Mouse (Mus musculus): ENCODE results near the gene Gimap8. TPM values are rescaled to one million over a fixed set of nuclear protein-coding genes. Genes with fewer than 3 reads are reported as not detected.

Gene Gimap8
- polyA plus RNA-seq, 1 experiment from 2014 or later: 0.42 TPM

- ATAC-seq (replicated peaks): peak; percentile 38; the same call in 1 of the 2 replicates
- no peaks in the 10 kb centered on the region for H3K36me3 ChIP-seq
- no peak overlapping the region for H3K4me3 ChIP-seq
- 20% methylated on average over 4 of the region's 4 CpGs for WGBS
- no peaks in the 10 kb centered on the region for H3K9me3 ChIP-seq
- no peak overlapping the region for H3K4me2 ChIP-seq (replicated peaks)
- H3K9ac ChIP-seq (replicated peaks): no peak overlapping the region
- no peaks in the 10 kb centered on the region for H3K27me3 ChIP-seq
- no peak overlapping the region for H3K27ac ChIP-seq (replicated peaks)
- no peaks in the 10 kb centered on the region for H3K4me1 ChIP-seq
Observed at GRCm38 (mm10) chr6:48642764-48643292, 4.2 kb upstream of the Gimap8 start.

DNA sequence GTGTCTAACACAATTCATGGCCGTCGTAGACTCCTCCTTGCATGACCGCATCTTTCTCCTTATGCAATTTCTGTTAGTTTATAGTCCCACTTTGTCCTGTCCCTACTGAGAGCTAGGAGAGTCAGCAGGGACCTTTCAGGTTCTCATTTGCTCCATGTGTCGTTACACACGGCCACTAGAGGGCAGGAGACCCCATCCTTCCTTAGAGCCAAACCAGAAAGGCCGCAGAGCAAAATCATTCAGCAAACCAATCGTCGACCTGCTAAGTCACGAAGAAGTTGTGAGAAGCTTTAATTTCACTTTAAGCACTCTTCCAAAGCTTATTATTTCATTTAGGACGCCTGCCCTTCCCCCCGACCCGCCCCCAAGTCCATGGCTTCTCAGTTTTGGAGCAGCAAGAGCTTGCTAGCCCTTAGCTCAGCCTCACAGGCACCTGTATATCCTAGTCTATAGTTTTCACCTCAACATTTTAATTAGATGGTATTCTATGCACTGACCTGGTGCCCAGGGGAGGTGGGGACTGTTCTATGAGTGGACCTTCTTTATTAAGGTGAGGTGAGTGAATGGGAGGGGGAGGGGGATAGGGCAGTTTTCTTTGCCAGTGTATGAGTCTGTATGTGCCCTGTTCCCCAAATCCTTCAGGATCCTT lies 1.2 kb upstream of the Gimap8 start:
- H3K4me2 ChIP-seq (replicated peaks): no peak overlapping the region
- H3K4me3 ChIP-seq: no peak overlapping the region
- H3K27ac ChIP-seq (replicated peaks): no peak overlapping the region
- no peaks in the 10 kb centered on the region for H3K27me3 ChIP-seq
- H3K36me3 ChIP-seq: no peaks in the 10 kb centered on the region
- 0 out of 2 replicates have a peak, but pooled peaks have one; percentile 53 for ATAC-seq (replicated peaks)
- 14% methylated on average over 12 of the region's 12 CpGs for WGBS
- no peak overlapping the region for H3K9ac ChIP-seq (replicated peaks)
- no peaks in the 10 kb centered on the region for H3K4me1 ChIP-seq
- H3K9me3 ChIP-seq: no peaks in the 10 kb centered on the region

GRCm38 (mm10) chr6:48646309-48646690 lies 734 bp upstream of the Gimap8 start:
- H3K27ac ChIP-seq (replicated peaks): no peak overlapping the region
- no peaks in the 10 kb centered on the region for H3K36me3 ChIP-seq
- no peaks in the 10 kb centered on the region for H3K9me3 ChIP-seq
- no peak overlapping the region for H3K4me3 ChIP-seq
- ATAC-seq (replicated peaks): no peak
- H3K4me2 ChIP-seq (replicated peaks): no peak overlapping the region
- no peak overlapping the region for H3K9ac ChIP-seq (replicated peaks)
- no peaks in the 10 kb centered on the region for H3K4me1 ChIP-seq
- WGBS: 89% methylated on average over 4 of the region's 4 CpGs
- H3K27me3 ChIP-seq: no peaks in the 10 kb centered on the region

GRCm38 (mm10) chr6:48647611-48648010 lies 577 bp downstream of the Gimap8 start:
- no peak overlapping the region for H3K4me2 ChIP-seq (replicated peaks)
- no peak for ATAC-seq (replicated peaks)
- H3K27ac ChIP-seq (replicated peaks): no peak overlapping the region
- H3K4me3 ChIP-seq: no peak overlapping the region
- no peak overlapping the region for H3K9ac ChIP-seq (replicated peaks)
- H3K36me3 ChIP-seq: no peaks in the 10 kb centered on the region
- H3K4me1 ChIP-seq: no peaks in the 10 kb centered on the region
- H3K27me3 ChIP-seq: no peaks in the 10 kb centered on the region
- 87% methylated on average over 2 of the region's 2 CpGs for WGBS
- no peaks in the 10 kb centered on the region for H3K9me3 ChIP-seq

- Histone ChIP-seq H3K9ac (replicated peaks) (no peak overlapping the region), H3K27ac (replicated peaks) (no peak overlapping the region), H3K9me3 (no peaks in the 10 kb centered on the region), H3K4me1 (no peaks in the 10 kb centered on the region), H3K4me3 (no peak overlapping the region), H3K4me2 (replicated peaks) (no peak overlapping the region), H3K36me3 (no peaks in the 10 kb centered on the region), H3K27me3 (no peaks in the 10 kb centered on the region)
- WGBS: 86% methylated on average over 4 of the region's 4 CpGs
- no peak for ATAC-seq (replicated peaks)
Observed at GRCm38 (mm10) chr6:48648779-48649178, 1.7 kb downstream of the Gimap8 start.

DNA sequence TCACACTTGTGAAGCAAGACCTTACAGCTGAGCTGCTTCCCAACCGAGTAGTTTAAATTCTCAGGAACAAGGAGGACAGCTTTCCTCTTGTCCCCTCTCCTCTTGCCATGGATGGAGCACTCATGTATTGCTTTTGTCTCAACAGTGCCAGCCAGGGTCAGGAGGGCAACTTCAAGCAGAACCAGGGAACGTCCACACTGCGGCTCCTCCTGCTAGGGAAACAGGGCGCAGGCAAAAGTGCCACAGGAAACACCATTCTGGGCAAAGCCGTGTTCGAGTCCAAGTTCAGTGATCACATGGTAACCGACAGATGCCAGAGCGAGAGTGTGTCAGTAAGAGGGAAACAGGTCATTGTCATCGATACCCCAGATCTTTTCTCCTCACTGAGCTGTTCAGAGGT lies 3.0 kb downstream of the Gimap8 start:
- 93% methylated on average over 9 of the region's 9 CpGs for WGBS
- H3K27ac ChIP-seq (replicated peaks): no peak overlapping the region

DNA sequence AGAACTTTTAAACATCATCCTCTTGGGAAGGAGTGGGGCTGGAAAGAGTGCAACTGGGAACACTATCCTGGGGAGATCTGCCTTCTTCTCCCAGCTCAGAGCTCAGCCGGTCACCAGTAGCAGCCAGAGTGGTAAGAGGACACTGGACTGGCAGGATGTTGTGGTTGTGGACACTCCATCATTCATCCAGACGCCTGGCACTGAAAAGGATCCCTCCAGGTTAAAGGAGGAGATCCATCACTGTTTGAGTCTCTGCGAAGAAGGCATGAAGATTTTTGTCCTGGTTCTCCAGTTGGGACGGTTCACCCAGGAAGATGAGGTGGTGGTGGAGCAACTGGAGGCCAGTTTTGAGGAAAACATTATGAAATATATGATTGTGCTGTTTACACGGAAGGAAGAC lies 11.7 kb downstream of the Gimap8 start:
- no peak overlapping the region for H3K4me2 ChIP-seq (replicated peaks)
- H3K36me3 ChIP-seq: no peaks in the 10 kb centered on the region
- no peak for ATAC-seq (replicated peaks)
- H3K4me1 ChIP-seq: no peaks in the 10 kb centered on the region
- H3K27me3 ChIP-seq: no peaks in the 10 kb centered on the region
- 88% methylated on average over 5 of the region's 5 CpGs for WGBS
- no peak overlapping the region for H3K27ac ChIP-seq (replicated peaks)
- no peak overlapping the region for H3K4me3 ChIP-seq
- H3K9ac ChIP-seq (replicated peaks): no peak overlapping the region
- H3K9me3 ChIP-seq: no peaks in the 10 kb centered on the region

More for the DNA sequence above, 3.0 kb downstream of the Gimap8 start:
- no peak overlapping the region for H3K4me3 ChIP-seq
- no peaks in the 10 kb centered on the region for H3K9me3 ChIP-seq
- no peak overlapping the region for H3K9ac ChIP-seq (replicated peaks)
- H3K36me3 ChIP-seq: no peaks in the 10 kb centered on the region
- H3K4me2 ChIP-seq (replicated peaks): no peak overlapping the region
- no peaks in the 10 kb centered on the region for H3K4me1 ChIP-seq
- H3K27me3 ChIP-seq: no peaks in the 10 kb centered on the region
- no peak for ATAC-seq (replicated peaks)

GRCm38 (mm10) chr6:48664750-48665149 lies 17.7 kb downstream of the Gimap8 start:
- Histone ChIP-seq H3K27ac (replicated peaks) (no peak overlapping the region), H3K27me3 (no peaks in the 10 kb centered on the region), H3K4me1 (no peaks in the 10 kb centered on the region), H3K9ac (replicated peaks) (no peak overlapping the region), H3K4me3 (no peak overlapping the region), H3K36me3 (no peaks in the 10 kb centered on the region), H3K9me3 (no peaks in the 10 kb centered on the region), H3K4me2 (replicated peaks) (no peak overlapping the region)
- 84% methylated on average over 4 of the region's 4 CpGs for WGBS
- ATAC-seq (replicated peaks): no peak

DNA sequence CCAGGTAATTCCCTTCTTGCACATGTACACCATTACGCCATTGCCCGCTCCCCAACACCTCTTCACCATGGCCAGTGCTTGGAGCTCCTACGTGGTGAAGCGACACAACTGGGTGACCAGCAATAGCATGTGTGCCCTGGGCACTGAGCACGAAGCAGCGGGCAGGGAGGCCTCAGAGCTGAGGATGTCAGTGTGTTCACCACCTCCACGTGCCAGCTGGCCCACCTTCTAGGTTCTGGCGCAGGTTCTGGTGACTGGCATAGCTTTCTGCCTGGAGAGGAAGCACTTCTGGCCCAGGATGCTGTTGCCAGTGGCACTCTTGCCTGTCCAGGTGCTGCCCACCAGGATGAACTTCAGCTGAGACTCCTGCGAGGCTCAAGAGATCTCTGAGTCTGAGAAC lies 18.4 kb downstream of the Gimap8 start:
- no peak for ATAC-seq (replicated peaks)
- H3K4me1 ChIP-seq: no peaks in the 10 kb centered on the region
- no peaks in the 10 kb centered on the region for H3K36me3 ChIP-seq
- H3K4me3 ChIP-seq: no peak overlapping the region
- no peaks in the 10 kb centered on the region for H3K27me3 ChIP-seq
- no peak overlapping the region for H3K27ac ChIP-seq (replicated peaks)
- WGBS: 92% methylated on average over 9 of the region's 9 CpGs
- no peaks in the 10 kb centered on the region for H3K9me3 ChIP-seq
- no peak overlapping the region for H3K9ac ChIP-seq (replicated peaks)
- no peak overlapping the region for H3K4me2 ChIP-seq (replicated peaks)

GRCm38 (mm10) chr6:48666159-48666586 lies 19.1 kb downstream of the Gimap8 start:
- Histone ChIP-seq H3K36me3 (no peaks in the 10 kb centered on the region), H3K4me1 (no peaks in the 10 kb centered on the region), H3K4me3 (no peak overlapping the region), H3K27me3 (no peaks in the 10 kb centered on the region), H3K27ac (replicated peaks) (no peak overlapping the region), H3K4me2 (replicated peaks) (no peak overlapping the region), H3K9ac (replicated peaks) (no peak overlapping the region), H3K9me3 (no peaks in the 10 kb centered on the region)
- 82% methylated on average over 7 of the region's 7 CpGs for WGBS
- ATAC-seq (replicated peaks): no peak

GRCm38 (mm10) chr6:48668022-48668421 lies 21.0 kb downstream of the Gimap8 start:
- H3K9me3 ChIP-seq: no peaks in the 10 kb centered on the region
- no peaks in the 10 kb centered on the region for H3K4me1 ChIP-seq
- no peaks in the 10 kb centered on the region for H3K36me3 ChIP-seq
- H3K27me3 ChIP-seq: no peaks in the 10 kb centered on the region
- no peak overlapping the region for H3K4me3 ChIP-seq
- H3K4me2 ChIP-seq (replicated peaks): no peak overlapping the region
- no peak overlapping the region for H3K27ac ChIP-seq (replicated peaks)
- no peak for ATAC-seq (replicated peaks)
- H3K9ac ChIP-seq (replicated peaks): no peak overlapping the region

- 69% methylated on average over 2 of the region's 2 CpGs for WGBS
- Histone ChIP-seq H3K9ac (replicated peaks) (no peak overlapping the region), H3K9me3 (no peaks in the 10 kb centered on the region)
Observed at GRCm38 (mm10) chr6:48669446-48669969, 22.5 kb downstream of the Gimap8 start.

More at GRCm38 (mm10) chr6:48669446-48669969, 22.5 kb downstream of the Gimap8 start:
- no peak overlapping the region for H3K4me2 ChIP-seq (replicated peaks)
- no peak overlapping the region for H3K4me3 ChIP-seq
- no peaks in the 10 kb centered on the region for H3K27me3 ChIP-seq
- H3K27ac ChIP-seq (replicated peaks): no peak overlapping the region
- no peaks in the 10 kb centered on the region for H3K4me1 ChIP-seq
- no peak for ATAC-seq (replicated peaks)
- no peaks in the 10 kb centered on the region for H3K36me3 ChIP-seq
